Mouse (Mus musculus) erythroblast, embryonic 14.5 days (primary cell): ENCODE measurements at regions not wholly inside any gene's neighbourhood (a gene's known extent, or its start where the extent isn't known, plus 50 kb on each side); places are given as distances from the start of the nearest gene placed in this dataset.

Experiments
- GATA1 ChIP-seq: IDR thresholded peaks from 2 replicates; pipeline ENCODE4 v1.6.1; 2012; ENCODE audit warnings: low read length, inconsistent platforms, mixed read lengths
- TAL1 ChIP-seq: IDR thresholded peaks from 3 replicates; pipeline ENCODE4 v1.6.1; 2012; ENCODE audit warnings: low read length, inconsistent platforms, mixed read lengths

DNA sequence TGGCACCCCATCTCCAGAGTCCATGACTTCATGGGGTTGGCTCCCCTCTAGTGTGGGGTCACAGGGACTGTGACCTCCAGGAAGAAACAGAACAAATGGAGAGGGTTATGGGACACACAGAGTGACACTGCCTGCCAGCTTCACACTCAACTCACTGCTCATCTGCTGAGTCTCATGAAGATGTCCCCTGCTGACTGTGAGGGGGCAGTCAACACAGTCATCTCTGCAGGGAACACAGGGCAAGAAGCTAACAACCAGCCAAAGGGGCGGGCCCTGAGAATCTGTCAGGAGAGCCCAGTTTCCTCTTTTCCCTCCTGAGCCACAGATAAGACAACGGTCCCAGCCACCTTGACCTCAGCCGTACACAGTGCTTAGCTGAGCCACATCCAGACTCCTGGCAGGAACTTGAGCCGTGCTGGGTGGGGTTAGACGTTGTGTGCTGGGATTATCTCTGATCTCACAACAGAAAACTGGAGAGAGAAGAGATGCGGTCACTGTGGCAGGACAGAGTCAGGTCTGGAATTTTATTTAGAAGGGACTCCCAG, 294.6 kb downstream of the Ajap1 start:
- TF ChIP-seq GATA1 (no peak), TAL1 (no peak)
